Mouse (Mus musculus): ENCODE measurements around the gene Ryr3.

The Ryr3 gene

DNA sequence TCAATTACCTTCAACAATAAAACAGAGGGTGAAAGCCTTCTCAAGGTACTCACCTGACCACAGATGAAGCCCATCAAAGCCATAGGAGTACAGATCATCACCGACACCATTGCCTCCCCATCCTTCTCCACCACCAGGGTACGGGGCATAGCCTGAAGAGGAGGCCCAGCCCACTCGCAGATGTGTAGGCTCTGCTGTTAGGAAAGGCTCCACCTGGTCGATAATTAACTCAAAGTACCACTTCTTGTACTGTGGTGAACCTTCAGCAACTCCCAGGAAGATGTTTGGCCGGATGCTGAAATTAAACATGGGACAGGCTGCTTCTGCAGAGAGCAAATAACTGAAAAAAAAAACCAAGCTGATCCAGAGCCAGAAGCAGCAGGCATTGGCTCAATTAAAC lies 316.1 kb downstream of the Ryr3 start:
- no peak for DNase-seq

DNA sequence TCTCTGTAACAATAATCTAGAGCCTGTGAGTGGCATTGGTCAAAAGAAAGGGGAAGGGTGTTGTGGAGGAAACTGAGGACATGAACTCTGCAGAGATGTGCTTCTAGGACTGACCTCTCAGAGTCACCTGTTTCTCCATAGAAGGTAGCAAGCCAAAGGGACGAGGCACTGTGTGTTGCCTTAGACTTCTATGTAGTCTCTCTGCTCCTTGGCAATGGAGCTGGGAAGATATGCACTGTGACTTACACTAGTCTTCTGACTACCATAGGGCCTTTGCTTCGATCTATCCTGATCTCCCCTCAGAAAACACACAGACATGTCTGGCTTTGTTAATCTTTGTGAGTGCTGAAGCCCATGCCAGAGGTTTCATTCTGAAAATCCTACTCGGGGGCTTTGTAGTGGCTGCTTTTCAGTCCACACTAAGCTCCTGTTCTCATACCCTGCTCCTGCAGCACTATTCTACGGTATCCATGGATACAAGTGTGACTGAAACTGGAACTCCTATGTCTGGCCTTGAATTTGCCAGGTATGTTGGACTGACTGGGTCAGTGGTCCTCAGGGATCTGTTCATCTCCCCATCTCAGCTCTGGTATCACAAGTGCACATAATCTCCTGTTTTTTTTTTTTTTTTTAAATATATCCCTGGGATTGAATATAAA lies 332.3 kb downstream of the Ryr3 start:
- no peak for DNase-seq

DNA sequence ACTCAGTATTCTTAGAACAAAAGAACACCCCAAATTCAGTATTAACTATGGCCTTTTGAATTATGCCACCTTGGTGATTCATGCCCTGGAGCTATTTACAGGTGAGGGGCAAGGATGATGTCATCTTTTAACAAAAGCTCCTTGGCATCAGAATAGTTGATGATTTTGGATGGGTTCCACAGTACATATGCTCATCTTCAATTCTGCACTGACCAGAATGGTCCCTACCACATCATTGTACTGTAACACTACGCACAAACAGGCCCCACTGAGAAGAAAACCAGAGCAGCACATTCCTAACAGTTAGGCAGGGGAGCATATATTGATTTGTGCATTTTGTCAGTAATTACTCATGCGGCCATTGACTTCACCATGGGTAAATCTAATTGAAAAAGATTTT lies 335.1 kb downstream of the Ryr3 start:
- DNase-seq: peak; percentile 28

DNA sequence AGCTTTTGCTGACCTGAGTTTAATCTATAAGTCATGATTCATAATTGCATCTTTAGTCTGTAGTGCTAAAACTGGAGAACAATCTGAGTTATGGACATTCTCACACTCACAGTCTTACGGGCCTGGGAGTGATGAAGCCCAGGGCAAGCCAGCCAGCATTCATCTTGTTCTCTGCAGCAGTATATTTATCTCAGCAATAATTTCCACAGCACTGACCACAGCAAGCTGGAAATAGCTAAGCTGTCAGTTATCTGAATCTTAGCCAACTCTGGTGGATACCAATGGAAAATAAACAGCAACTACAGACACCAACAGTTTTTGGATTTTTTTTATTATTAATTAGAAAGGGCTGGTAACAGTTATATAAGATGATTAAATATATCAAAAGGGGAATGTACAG lies 335.5 kb downstream of the Ryr3 start:
- DNase-seq: peak; percentile 34

DNA sequence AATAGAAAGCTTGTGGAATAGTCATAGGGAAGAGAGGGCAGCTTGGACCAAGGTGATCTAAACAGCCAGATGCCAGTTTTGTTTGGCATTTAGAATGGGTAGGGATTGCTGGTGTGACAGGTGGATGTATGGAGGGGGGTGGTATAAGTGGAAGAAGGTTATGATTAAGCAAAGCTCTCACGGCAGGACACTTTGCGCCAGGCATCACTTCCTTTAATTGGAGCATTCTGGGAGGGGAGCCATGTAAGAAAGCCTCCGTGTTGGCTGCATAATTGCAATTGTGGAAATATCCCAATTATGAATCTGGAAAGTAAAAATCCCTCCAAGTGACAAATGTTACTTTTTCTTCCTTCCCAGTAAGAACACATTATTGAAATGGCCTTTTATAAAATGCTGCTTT lies 339.5 kb downstream of the Ryr3 start:
- DNase-seq: peak; percentile 20

DNA sequence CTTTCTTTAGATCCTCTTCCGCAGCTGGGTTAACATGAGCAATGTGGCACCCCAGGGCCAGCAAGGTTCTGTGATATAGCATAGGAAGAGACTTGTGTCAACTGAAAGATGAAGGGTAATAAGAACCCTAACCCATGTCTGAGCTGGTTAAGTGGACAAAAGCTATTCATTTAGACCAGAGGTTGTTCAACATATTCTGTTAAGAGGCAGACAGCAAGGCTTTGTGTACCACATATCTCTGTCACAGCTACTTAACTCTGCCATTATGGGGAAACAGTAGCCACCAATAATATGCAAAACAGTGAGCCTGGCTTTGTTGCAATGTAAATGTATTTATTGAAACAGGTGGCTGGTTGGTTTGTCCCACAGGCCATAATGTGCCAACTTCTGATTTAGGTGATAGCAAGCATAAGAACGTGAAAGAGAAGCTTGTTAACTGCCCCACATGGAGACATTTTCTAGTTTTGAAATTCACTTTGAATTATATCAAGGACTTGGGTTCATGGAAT lies 350.8 kb downstream of the Ryr3 start:
- DNase-seq: no peak

DNA sequence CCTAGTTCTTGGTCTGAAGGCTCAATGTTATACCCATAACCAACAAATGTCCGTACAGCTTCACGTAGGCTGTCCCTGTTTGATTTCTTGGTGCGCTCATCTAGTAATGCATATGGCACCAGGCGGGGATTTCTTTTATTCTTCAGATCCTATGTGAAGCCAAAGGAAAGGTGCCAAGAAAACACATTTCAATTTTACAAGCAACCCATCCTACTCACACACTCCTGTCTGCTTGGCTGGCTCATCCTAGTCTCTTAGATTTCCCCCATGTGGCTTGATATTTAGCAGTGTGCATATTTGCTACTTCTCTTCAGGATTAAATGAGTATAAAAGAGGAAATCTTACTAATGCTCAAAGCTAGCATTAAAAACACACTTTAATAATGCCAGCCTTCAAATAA lies 355.1 kb downstream of the Ryr3 start:
- no peak for DNase-seq

DNA sequence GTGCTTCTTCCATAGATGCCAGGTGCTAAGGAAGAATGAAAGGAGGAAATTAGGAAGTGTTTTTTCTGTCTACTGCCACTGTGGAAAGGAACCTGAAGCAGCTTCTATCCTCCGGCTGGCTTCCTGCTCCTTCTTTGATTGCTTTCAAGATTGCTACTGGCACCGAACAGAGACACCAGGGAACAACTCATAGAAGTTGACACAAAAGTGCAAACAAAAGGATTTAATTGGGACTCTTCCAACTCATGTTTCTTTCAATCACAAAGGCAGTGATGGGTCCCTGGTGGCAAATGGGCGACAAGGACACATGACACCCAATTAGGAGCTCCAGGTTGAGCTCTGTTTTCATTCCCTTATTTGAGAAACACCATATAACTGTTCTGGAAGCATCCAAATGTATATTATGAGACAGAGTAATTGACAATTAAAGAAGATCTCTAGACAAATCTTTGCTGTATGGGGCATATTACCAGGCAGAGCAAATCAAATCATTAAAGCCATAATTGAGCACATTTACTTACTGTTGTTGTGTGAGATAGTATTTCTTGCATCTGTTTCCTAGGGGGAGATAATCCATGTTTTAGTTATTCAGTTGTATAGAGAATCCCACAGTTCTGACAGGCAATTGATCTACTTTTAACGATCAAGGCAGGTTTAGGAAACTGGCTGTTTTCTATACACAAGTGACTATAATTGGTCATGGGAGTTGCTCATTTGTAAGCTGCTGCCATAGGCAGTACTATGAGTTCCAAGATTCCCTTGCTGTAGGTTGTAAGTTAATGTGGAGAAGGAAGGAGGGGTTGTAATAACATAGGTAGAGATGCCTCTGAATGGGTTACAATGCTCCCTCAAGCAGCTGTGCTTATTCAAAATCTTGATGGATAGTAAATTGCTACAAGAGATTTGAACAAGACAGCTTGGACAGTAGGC lies 371.0 kb downstream of the Ryr3 start:
- no peak for DNase-seq

DNA sequence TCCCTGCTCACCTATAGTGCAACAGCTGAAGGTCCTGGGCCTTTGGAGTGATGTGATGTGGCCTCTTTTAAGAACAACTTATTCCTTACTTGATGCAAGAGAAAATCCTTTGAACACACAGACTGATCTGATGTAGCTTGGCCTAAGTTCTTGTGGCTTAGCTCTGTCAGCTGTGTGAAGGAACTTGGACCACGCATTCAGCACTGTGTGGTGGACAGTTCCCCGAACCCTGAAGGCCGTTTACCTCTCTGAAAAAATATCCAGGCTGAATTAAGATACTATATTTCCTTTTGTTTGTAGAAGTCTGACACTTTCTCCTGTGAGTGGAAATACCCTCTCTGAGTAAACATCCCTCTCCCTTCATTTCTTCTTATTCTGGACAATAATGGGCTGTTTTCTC lies 374.0 kb downstream of the Ryr3 start:
- DNase-seq: no peak

DNA sequence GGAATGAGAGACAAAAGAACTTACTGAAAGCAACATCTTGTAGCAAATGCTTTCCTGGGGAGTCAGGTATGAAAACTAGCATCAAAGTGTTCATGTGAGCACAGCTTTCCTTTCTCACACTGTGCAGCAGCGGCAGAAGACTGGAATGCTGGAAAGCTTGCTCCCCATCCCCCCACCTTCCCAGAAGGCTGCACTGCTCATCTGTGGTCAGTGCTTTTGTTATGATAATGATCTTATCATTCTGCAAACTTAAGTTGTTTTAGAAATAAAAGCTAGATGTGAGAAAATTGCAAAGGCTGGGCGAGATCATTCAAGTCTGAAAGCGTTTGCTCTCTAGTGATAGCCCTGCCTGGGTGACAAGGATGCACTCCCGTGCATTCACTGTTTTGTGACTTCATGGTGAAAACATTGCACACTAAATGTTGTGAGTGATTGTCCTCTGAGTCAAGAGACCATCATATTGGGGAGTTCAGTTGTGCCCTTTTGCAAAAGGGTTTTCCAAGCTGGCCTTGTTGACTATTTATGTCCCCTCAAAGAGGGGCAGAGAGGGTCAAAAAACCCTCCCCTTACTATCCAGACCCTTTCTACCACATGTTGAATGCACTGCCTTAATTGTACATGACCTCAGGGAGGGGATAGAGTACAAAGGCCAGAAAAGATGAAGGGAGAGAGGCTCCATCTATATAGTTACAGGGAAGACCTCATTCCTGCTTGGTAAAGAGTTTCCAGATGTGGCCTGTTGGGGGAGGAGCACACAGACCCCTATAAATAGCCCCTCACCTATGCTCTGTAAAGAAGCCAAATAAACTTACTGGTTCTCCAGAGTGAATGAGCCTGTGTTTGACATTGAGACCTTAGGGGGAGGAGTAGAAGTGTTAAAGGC lies 385.2 kb downstream of the Ryr3 start:
- no peak for DNase-seq

DNA sequence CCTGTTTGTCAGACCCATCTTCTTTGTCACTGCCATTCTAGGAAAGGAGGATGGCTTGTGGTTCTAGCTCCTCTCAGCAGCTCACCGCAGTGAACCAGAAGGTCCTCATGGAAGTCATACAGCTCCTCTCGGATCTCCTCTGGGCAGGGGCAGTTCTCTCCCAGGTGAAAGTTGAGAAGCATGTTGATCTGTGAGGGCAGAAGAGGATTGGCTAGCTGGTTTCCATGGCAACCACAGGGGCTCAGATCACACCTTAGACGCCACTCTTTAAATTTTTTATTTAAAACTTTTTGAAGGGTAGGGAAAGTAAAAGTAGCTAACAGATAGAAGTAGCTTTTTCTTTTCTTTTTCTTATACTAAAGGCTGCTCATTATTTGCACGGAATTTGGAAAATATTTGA lies 390.3 kb downstream of the Ryr3 start:
- DNase-seq: no peak

DNA sequence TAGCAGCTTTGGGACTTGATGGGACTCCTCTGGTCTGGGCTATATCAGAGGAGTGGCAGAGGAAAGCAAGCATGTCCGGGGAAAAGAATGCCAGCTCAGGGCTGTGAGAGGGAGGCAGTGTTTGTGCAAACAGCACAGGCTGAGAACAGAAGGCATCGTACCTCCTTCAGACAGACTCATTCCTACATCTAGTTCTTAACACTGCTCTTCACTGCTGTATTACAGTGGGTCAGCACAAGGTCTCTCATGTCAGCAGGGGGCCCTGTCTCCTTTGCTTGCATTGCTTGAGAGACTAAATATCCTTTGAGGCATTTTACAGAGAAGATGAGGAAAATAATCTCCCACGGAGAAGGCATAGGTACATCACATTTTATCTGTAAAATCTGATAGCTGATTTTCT lies 394.2 kb downstream of the Ryr3 start:
- DNase-seq: no peak

DNA sequence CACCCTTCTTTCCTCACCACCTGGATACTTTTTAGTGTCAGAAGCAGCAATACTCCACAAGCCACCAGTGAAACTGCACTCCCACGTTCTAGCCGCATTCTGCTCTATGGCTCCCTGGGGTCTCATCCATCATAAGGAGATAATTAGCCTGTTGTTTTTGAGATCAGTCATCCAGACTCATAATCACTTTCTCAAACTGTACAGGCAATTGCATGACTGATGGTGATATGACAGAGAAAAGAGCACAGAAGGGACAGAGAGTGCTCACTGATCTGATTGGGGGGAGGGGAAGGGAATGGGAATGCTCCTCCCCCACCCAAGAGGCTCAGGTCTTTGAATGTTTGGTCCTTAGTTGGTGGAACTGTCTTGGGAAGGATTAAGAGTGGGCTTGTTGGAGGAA lies 397.8 kb downstream of the Ryr3 start:
- no peak for DNase-seq

DNA sequence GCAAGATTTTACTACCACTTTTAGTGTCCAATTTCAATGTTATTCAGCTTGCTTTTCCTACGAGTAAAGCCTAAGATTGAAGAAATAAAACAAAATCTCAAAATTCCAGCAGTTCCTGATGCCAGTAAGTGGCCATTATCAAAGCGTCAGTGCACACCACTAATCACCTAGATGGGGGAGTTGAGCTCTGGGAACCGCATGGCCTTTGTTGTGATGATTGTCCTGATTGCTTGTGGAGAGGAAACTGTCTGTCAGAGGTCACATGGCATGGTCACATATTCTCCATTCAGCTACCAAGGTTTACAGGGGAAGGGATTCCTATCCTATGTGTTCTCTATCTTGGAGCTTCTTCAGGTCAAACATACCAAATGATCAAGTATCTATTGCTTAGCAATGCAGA lies 399.9 kb downstream of the Ryr3 start:
- no peak for DNase-seq

DNA sequence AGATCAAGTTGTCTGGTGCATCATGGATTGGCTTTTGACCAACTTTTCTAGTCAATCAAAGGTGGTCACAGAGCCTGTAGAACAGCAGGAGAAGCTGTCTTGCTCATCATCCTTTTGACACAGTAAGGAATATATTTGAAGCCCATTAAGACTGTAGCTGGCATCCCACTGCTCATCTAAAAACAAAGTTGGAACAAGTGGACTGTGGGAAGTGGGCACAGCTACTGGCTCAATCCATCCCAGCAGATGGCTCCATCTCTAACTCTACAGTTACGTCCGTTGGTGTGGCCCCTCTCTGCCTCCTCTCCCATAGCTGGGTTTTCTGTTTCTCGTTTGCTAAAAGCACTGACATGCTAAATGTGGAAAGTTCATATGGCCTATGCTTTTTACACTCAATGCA lies 400.9 kb downstream of the Ryr3 start:
- no peak for DNase-seq

DNA sequence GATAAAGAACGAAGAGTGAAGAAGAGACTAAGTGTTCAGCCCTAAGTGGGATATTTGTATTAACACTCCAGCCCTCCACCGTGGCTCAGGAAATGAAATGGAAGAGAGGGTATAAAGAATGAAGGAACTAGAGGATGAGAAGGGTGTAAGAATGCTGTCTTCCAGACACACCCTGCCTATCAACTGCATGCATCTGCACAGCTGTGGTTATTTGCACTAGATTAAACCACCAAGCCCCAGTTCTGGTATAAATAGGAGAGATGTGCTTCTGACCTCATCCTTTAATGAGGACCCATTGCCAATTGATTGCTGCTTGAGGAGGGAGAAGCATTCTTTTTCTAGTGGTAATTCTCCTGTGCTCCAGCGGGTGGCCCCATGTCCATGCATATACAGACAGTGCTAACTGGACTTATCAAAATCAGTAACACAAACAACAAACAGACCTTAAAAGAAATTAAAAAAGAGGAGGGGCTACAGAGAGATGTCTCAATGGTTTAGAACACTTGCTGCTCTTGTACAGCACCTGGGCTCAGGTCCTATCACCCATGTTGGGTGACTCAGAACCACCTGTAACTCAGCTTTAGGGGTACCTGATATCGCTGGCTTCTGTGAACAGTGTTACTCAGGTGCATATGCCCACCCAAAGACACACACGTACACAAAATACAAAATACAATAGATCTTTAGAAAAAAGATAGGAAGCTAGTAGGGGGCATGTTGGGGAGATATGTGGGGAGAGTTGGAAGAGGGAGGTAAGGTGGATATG lies 404.1 kb downstream of the Ryr3 start:
- no peak for DNase-seq

DNA sequence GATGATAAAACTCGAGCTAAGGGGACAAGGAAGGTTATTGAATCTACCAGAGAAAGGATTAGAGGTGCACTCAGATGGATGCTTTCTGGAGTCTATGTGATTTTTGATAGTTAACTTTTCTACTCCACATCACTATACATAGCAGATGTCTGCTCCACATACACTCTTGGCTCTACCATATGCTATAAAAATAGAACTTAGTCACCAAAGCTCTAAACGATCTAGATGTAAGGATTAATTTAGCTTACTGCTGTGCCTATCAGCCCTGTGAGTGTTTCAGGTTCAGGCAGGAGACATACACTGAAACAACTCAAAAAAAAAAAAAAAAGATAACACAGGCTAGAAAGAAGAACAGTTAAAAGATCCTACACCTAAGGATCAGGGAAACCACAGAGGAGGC lies 410.9 kb downstream of the Ryr3 start:
- DNase-seq: no peak

DNA sequence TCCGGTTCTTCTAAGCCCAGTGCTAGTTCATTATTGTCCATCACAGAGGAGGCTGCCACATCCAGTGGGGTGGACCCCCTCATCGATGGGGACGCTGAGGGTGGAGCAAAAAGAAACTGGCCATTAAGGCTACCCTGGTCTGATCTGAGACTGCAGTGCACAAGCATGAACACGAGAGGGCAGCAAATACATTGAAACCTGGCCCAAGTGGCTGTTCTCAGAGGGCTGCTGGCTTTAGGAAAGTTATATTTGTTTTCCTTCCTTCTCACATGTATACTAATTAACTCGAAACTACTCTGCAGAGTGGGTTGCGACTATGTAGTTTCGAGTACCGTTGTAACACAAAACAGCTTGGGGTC lies 416.9 kb downstream of the Ryr3 start:
- DNase-seq: peak; percentile 36

DNA sequence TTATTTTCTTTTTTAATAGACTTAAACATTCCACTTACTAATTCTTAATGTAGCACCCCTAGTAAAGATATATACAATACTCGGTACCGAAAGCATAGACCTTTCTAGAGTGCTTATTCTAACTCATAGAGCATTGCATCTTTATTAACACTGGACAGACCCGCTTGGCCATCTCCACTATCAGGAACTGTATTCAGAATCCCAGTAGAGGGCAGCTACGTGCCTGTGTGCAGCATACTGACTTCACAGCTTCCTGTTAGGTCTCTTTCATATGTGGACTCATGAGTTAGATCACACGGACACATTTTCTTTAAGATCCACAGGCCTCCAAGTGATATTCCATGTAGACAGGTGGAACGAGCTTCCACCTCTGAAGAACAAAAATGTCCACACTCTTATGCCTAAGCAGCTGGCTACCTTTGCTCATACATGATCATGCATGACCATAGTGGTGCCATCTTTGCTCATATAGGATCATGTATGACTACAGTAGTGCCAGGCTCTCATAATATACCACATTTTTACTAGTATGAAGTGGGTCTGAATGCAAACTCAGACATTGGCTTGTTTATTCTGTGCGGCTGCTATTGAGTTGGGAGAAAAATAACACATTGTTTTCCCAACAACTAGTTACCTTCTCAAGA lies 417.4 kb downstream of the Ryr3 start:
- no peak for DNase-seq

DNA sequence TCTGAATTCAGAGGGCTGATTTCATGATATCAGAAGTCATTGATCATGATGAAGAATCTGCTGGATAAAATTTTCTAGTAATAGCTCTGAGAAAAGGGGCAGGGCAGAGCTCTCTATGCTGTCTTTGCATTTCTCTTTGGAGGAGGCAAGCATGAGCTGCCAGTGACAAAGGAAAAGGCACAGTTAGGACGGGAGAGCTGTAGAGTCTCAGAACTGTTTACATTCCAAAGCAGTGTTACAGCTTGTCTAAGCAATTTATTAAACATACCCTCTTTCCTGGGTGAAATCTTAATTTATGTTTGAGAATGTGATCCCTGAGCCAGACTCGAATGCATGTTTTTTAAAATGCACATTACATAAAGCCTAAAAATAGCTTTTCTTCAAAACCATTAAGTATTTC lies 435.3 kb downstream of the Ryr3 start:
- DNase-seq: no peak

DNA sequence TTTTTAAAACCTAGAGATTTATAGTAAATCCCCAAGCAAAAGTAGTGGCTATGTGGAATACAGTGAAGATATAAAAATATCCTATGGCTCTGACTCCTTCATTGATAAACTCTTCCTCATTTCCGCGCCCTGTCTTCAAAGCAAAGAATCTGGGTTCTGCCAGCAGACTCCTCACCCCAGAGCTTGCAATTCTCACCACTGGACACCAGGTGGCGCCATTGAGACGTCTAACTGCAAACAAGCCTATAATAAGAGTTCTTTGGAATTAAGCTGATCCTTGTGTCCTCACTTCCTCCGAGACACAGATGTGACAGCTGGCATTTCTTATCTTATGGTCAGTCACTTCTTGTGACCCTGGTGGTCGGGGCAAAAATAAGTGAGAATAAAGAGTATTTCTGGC lies 442.1 kb downstream of the Ryr3 start:
- peak; percentile 29 for DNase-seq

DNA sequence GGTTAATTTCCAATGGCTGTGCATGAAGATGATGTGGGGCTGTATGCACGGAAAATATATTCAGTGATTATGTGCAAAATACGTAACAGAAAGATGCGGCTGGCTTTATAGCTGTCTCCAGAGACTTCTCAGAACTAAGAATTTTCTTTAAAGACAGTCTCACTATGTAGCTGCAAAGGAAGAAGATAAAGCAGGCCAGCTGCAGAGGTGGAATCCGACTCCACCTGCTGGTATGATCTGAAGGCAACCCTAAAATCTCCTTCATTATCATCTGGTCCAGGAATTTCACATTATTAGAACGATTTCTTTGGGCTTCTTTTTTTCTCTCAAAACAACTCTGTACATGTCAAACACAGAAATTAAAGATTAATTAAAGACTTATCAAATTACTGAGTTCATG lies 449.2 kb downstream of the Ryr3 start:
- DNase-seq: no peak
